Mouse (Mus musculus): ENCODE results near the gene Gm3327. TPM values are rescaled to one million over a fixed set of nuclear protein-coding genes. Genes with fewer than 3 reads are reported as not detected.
"Not testable (repeated sequence)": the region's sequence is repeated elsewhere in the genome, so short reads cannot be mapped to it uniquely, and the experiment has no call there.

Gene Gm3327
- not detected for total RNA-seq (2022)

- DNase-seq: not testable (repeated sequence)
These were observed at the start of gene Gm3327 for GRCm38 (mm10) chr14:44123551-44123950. Gene Gm3327, plus strand, starts transcription at chr14:44123851.

- not testable (repeated sequence) for DNase-seq
These were observed 45.8 kb upstream of the Gm3327 start for GRCm38 (mm10) chr14:44077785-44078341.

DNA sequence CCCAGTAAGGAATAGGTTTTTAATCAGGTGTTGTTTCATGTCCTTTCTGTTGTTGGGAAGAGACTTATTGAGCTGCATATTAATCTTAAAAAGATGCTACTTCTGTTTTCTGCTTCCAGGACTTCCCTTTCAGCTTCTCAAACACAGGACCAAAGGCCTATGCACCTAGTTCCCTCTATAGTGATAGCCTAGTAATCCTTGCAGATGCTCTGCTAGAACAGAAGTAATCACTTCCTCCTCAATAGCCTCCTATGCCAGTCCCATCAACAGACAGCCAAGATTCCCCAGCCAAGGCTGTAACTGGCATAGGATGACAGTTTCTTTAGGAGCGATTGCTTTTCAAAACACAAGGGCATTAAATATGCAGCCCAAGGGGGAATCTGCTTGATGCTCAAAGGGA lies 37.1 kb upstream of the Gm3327 start:
- DNase-seq: not testable (repeated sequence)

GRCm38 (mm10) chr14:44087535-44087934 lies 36.1 kb upstream of the Gm3327 start:
- not testable (repeated sequence) for DNase-seq

DNA sequence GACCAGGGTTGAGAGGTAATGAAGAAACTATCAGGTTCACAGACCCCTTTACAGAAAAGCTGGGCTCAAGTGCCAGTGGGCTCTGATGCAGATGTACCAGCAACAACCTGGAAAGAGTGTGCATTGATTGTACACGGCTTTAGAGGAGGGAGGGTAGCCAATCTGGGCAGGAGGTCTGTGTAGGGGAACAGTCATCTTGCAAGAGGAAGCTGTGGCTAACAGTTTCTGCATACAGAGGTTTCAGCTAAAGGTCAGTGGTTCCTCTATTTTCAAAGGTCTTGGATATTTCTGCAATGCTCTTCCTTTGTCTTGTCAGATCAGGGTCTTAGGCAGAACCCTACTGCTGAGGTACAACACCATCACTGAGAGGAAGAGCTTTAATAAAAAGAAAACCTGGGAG lies 32.1 kb upstream of the Gm3327 start:
- DNase-seq: not testable (repeated sequence)

- not testable (repeated sequence) for DNase-seq
These were observed 29.2 kb upstream of the Gm3327 start for GRCm38 (mm10) chr14:44094445-44094844.

GRCm38 (mm10) chr14:44100030-44100429 lies 23.6 kb upstream of the Gm3327 start:
- DNase-seq: not testable (repeated sequence)

DNA sequence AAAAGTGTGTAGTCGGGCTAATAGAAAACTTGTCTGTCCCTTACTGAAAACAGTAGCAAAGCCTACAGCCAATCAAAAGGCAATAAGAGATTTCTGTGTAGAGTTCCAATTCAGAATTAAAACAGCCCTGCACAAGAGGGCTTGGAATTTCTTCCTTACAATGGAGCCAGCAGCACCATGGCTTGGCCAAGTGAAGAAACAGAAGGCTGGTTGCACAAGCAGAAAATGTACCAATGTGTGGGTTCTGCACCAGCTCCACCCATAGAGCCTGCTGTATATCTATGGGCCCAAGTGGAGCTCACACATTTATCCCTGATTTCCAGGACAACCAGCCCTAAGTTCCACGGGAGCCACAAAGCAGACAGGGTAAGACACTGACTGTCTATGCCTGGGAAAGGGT lies 21.3 kb upstream of the Gm3327 start, which contains the start of gene Ear2:
Gene Ear2 (plus strand): TSS at position 301 of the 400 bp plus-strand sequence.
- DNase-seq: not testable (repeated sequence)

DNA sequence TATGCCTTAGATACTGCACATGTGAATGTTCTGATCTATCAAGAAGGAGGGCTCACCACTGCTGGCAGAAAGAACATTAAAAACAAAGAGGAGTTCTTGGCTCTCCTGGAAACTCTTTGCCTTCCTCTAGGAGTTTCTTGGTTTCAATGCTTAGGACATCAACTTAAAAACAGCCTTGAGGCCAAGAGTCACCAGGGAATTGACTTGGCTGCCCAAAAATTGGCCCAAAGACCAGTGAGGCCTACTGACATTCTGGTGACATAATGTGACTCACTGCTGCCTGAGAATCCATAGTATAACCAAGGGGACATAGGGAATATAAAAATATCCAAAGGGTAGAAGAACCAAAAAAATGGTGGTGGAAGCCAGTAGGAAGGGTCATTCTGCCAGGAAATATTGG lies 12.7 kb upstream of the Gm3327 start:
- no peak for DNase-seq

Other genes with a start within 250 kb of the Gm3327 start
- not detected for gene Ear1, start 248.3 kb upstream of the Gm3327 start, total RNA-seq (2022)
- not detected for gene Ear10, start 200.3 kb upstream of the Gm3327 start, total RNA-seq (2022)
- gene Gm8113, start 198.5 kb upstream of the Gm3327 start, total RNA-seq (2022): 1 to 10 TPM in 3 of 4 experiments, under 1 TPM in 1; 0.92 to 4.9 (median 2.6) TPM
- not detected for gene Ang5, start 166.8 kb upstream of the Gm3327 start, total RNA-seq (2022)
- not detected for gene Ang6, start 121.6 kb upstream of the Gm3327 start, total RNA-seq (2022)
- 1 to 10 TPM; 1.2 to 4.0 (median 1.3) TPM for gene Ear2, start 21.2 kb upstream of the Gm3327 start, total RNA-seq (2022)
- gene Gm8212, start 73.8 kb downstream of the Gm3327 start, total RNA-seq (2022): not detected
- gene 4930503E14Rik, start 89.4 kb downstream of the Gm3327 start, total RNA-seq (2022): not detected
- not detected for gene Gm8220, start 161.7 kb downstream of the Gm3327 start, total RNA-seq (2022)
- gene Gm5930, start 214.7 kb downstream of the Gm3327 start, total RNA-seq (2022): not detected
- not detected for gene Gm8229, start 241.5 kb downstream of the Gm3327 start, total RNA-seq (2022)